Mouse (Mus musculus) megakaryocyte, embryonic 14.5 days (primary cell): ENCODE data around the gene Smyd3.

Source experiments
- FLI1 ChIP-seq: IDR thresholded peaks from 2 replicates; pipeline ENCODE4 v1.6.1; 2012; ENCODE audit warnings: low read length, inconsistent platforms, mixed read lengths
- GATA1 ChIP-seq: IDR thresholded peaks from 3 replicates; pipeline ENCODE4 v1.6.1; 2012; ENCODE audit warnings: mixed read lengths, low read length, inconsistent platforms, borderline replicate concordance

GRCm38 (mm10) chr1:179073846-179074245 lies 444.0 kb downstream of the Smyd3 start:
- TF ChIP-seq FLI1 (no peak), GATA1 (no peak)
